Mouse (Mus musculus): Measurements from ENCODE around the gene Tmem273. TPM values are rescaled to one million over a fixed set of nuclear protein-coding genes. Genes with fewer than 3 reads are reported as not detected.

The Tmem273 gene
- polyA plus RNA-seq, 1 experiment from 2014 or later, result 0.71 TPM

GRCm38 (mm10) chr14:32817258-32817657 is 31.5 kb downstream of the Tmem273 start:
- H3K27me3 ChIP-seq (ENCODE audit: control insufficient read depth, insufficient read depth, low read length), result no peaks in the 10 kb centered on the region
- no peak overlapping the region for H3K4me2 ChIP-seq (replicated peaks; ENCODE audit: low read depth, low read length)
- H3K4me3 ChIP-seq (ENCODE audit: low read depth, low read length), result no peak overlapping the region
- WGBS, result 82% methylated on average over 7 of the region's 7 CpGs
- no peaks in the 10 kb centered on the region for H3K4me1 ChIP-seq (replicated peaks; ENCODE audit: control insufficient read depth, insufficient read depth, low read length)
- ATAC-seq (ENCODE audit: low FRiP score), result no peak
- no peaks in the 10 kb centered on the region for H3K9me3 ChIP-seq (ENCODE audit: control insufficient read depth, low read length)
- no peak for DNase-seq (ENCODE audit: low spot score)
- no peak overlapping the region for H3K9ac ChIP-seq (ENCODE audit: low read depth, low read length)
- H3K27ac ChIP-seq (ENCODE audit: low read depth, low read length), result no peak overlapping the region
- no peaks in the 10 kb centered on the region for H3K36me3 ChIP-seq (ENCODE audit: control insufficient read depth, insufficient read depth, low read length)

GRCm38 (mm10) chr14:32819297-32819696 is 33.5 kb downstream of the Tmem273 start:
- DNase-seq (ENCODE audit: low spot score) (no peak), ATAC-seq (ENCODE audit: low FRiP score) (no peak)
- 81% methylated on average over 1 of the region's 1 CpGs for WGBS
- Histone ChIP-seq H3K4me3 (ENCODE audit: low read depth, low read length) (no peak overlapping the region), H3K9ac (ENCODE audit: low read depth, low read length) (no peak overlapping the region), H3K4me2 (replicated peaks; ENCODE audit: low read depth, low read length) (no peak overlapping the region), H3K9me3 (ENCODE audit: control insufficient read depth, low read length) (no peaks in the 10 kb centered on the region), H3K36me3 (ENCODE audit: control insufficient read depth, insufficient read depth, low read length) (no peaks in the 10 kb centered on the region), H3K27ac (ENCODE audit: low read depth, low read length) (no peak overlapping the region), H3K4me1 (replicated peaks; ENCODE audit: control insufficient read depth, insufficient read depth, low read length) (no peaks in the 10 kb centered on the region), H3K27me3 (ENCODE audit: control insufficient read depth, insufficient read depth, low read length) (no peaks in the 10 kb centered on the region)

- ATAC-seq (ENCODE audit: low FRiP score), result no peak
- WGBS, result 89% methylated on average over 4 of the region's 4 CpGs
- no peak for DNase-seq (ENCODE audit: low spot score)
Observed at GRCm38 (mm10) chr14:32822812-32823211, 37.0 kb downstream of the Tmem273 start.

GRCm38 (mm10) chr14:32823861-32824260 is 38.1 kb downstream of the Tmem273 start:
- Histone ChIP-seq H3K4me3 (ENCODE audit: low read depth, low read length) (no peak overlapping the region), H3K27ac (ENCODE audit: low read depth, low read length) (no peak overlapping the region), H3K27me3 (ENCODE audit: control insufficient read depth, insufficient read depth, low read length) (no peaks in the 10 kb centered on the region), H3K4me1 (replicated peaks; ENCODE audit: control insufficient read depth, insufficient read depth, low read length) (no peaks in the 10 kb centered on the region), H3K9me3 (ENCODE audit: control insufficient read depth, low read length) (no peaks in the 10 kb centered on the region), H3K4me2 (replicated peaks; ENCODE audit: low read depth, low read length) (no peak overlapping the region), H3K9ac (ENCODE audit: low read depth, low read length) (no peak overlapping the region), H3K36me3 (ENCODE audit: control insufficient read depth, insufficient read depth, low read length) (no peaks in the 10 kb centered on the region)
- no peak for DNase-seq (ENCODE audit: low spot score)
- WGBS, result 85% methylated on average over 3 of the region's 3 CpGs
- no peak for ATAC-seq (ENCODE audit: low FRiP score)

More at GRCm38 (mm10) chr14:32822812-32823211, 37.0 kb downstream of the Tmem273 start:
- Histone ChIP-seq H3K27ac (ENCODE audit: low read depth, low read length) (no peak overlapping the region), H3K36me3 (ENCODE audit: control insufficient read depth, insufficient read depth, low read length) (no peaks in the 10 kb centered on the region), H3K9ac (ENCODE audit: low read depth, low read length) (no peak overlapping the region), H3K4me2 (replicated peaks; ENCODE audit: low read depth, low read length) (no peak overlapping the region), H3K4me3 (ENCODE audit: low read depth, low read length) (no peak overlapping the region), H3K9me3 (ENCODE audit: control insufficient read depth, low read length) (no peaks in the 10 kb centered on the region), H3K27me3 (ENCODE audit: control insufficient read depth, insufficient read depth, low read length) (no peaks in the 10 kb centered on the region), H3K4me1 (replicated peaks; ENCODE audit: control insufficient read depth, insufficient read depth, low read length) (no peaks in the 10 kb centered on the region)

- ATAC-seq (ENCODE audit: low FRiP score) (no peak), DNase-seq (ENCODE audit: low spot score) (no peak)
- H3K4me1 ChIP-seq (replicated peaks; ENCODE audit: control insufficient read depth, insufficient read depth, low read length), result no peaks in the 10 kb centered on the region
- no peaks in the 10 kb centered on the region for H3K9me3 ChIP-seq (ENCODE audit: control insufficient read depth, low read length)
- no peaks in the 10 kb centered on the region for H3K36me3 ChIP-seq (ENCODE audit: control insufficient read depth, insufficient read depth, low read length)
- whole genome bisulfite sequencing, result 57% methylated on average over 14 of the region's 14 CpGs
- no peak overlapping the region for H3K4me2 ChIP-seq (replicated peaks; ENCODE audit: low read depth, low read length)
- no peak overlapping the region for H3K9ac ChIP-seq (ENCODE audit: low read depth, low read length)
- no peak overlapping the region for H3K4me3 ChIP-seq (ENCODE audit: low read depth, low read length)
- no peak overlapping the region for H3K27ac ChIP-seq (ENCODE audit: low read depth, low read length)
- H3K27me3 ChIP-seq (ENCODE audit: control insufficient read depth, insufficient read depth, low read length), result no peaks in the 10 kb centered on the region
Observed at GRCm38 (mm10) chr14:32824267-32825150, 38.7 kb downstream of the Tmem273 start.

- Histone ChIP-seq H3K27me3 (ENCODE audit: control insufficient read depth, insufficient read depth, low read length) (no peaks in the 10 kb centered on the region), H3K4me3 (ENCODE audit: low read depth, low read length) (no peak overlapping the region), H3K36me3 (ENCODE audit: control insufficient read depth, insufficient read depth, low read length) (no peaks in the 10 kb centered on the region), H3K27ac (ENCODE audit: low read depth, low read length) (no peak overlapping the region), H3K9ac (ENCODE audit: low read depth, low read length) (no peak overlapping the region), H3K9me3 (ENCODE audit: control insufficient read depth, low read length) (no peaks in the 10 kb centered on the region), H3K4me2 (replicated peaks; ENCODE audit: low read depth, low read length) (0 out of 2 replicates have a peak overlapping the region, but pooled peaks have one; percentile 8), H3K4me1 (replicated peaks; ENCODE audit: control insufficient read depth, insufficient read depth, low read length) (no peaks in the 10 kb centered on the region)
- WGBS, result 9% methylated on average over 11 of the region's 11 CpGs
- peak; percentile 61 for ATAC-seq (ENCODE audit: low FRiP score)
- peak; percentile 80 for DNase-seq (ENCODE audit: low spot score)
Observed at GRCm38 (mm10) chr14:32825426-32826032, 39.8 kb downstream of the Tmem273 start.

- H3K4me2 ChIP-seq (replicated peaks; ENCODE audit: low read depth, low read length), result no peak overlapping the region
- no peaks in the 10 kb centered on the region for H3K27me3 ChIP-seq (ENCODE audit: control insufficient read depth, insufficient read depth, low read length)
- no peak overlapping the region for H3K4me3 ChIP-seq (ENCODE audit: low read depth, low read length)
- H3K4me1 ChIP-seq (replicated peaks; ENCODE audit: control insufficient read depth, insufficient read depth, low read length), result no peaks in the 10 kb centered on the region
- 71% methylated on average over 4 of the region's 4 CpGs for WGBS
- H3K27ac ChIP-seq (ENCODE audit: low read depth, low read length), result no peak overlapping the region
- ATAC-seq (ENCODE audit: low FRiP score), result no peak
- no peak for DNase-seq (ENCODE audit: low spot score)
- no peaks in the 10 kb centered on the region for H3K9me3 ChIP-seq (ENCODE audit: control insufficient read depth, low read length)
- H3K36me3 ChIP-seq (ENCODE audit: control insufficient read depth, insufficient read depth, low read length), result no peaks in the 10 kb centered on the region
- H3K9ac ChIP-seq (ENCODE audit: low read depth, low read length), result no peak overlapping the region
Observed at GRCm38 (mm10) chr14:32827165-32827564, 41.4 kb downstream of the Tmem273 start.

- Histone ChIP-seq H3K4me2 (replicated peaks; ENCODE audit: low read depth, low read length) (no peak overlapping the region), H3K4me1 (replicated peaks; ENCODE audit: control insufficient read depth, insufficient read depth, low read length) (no peaks in the 10 kb centered on the region), H3K4me3 (ENCODE audit: low read depth, low read length) (no peak overlapping the region), H3K27ac (ENCODE audit: low read depth, low read length) (no peak overlapping the region), H3K36me3 (ENCODE audit: control insufficient read depth, insufficient read depth, low read length) (no peaks in the 10 kb centered on the region), H3K9me3 (ENCODE audit: control insufficient read depth, low read length) (no peaks in the 10 kb centered on the region), H3K9ac (ENCODE audit: low read depth, low read length) (no peak overlapping the region), H3K27me3 (ENCODE audit: control insufficient read depth, insufficient read depth, low read length) (no peaks in the 10 kb centered on the region)
- WGBS, result 57% methylated on average over 6 of the region's 6 CpGs
- ATAC-seq (ENCODE audit: low FRiP score) (no peak), DNase-seq (ENCODE audit: low spot score) (no peak)
Observed at GRCm38 (mm10) chr14:32827994-32828650, 42.4 kb downstream of the Tmem273 start.

Data from hindbrain, embryonic 11.5 days (tissue).